Mouse (Mus musculus) C2C12 (cell line): ENCODE results near the gene Arpp21.

Experiments used
- CTCF ChIP-seq: IDR thresholded peaks from one replicate; pipeline ENCODE4 v1.5.1; 2011; ENCODE audit not compliant: control insufficient read depth, insufficient read depth, insufficient read length
- MYOD1 ChIP-seq: IDR thresholded peaks from one replicate; pipeline ENCODE4 v1.6.1; 2011; ENCODE audit warnings: low read depth; ENCODE audit not compliant: control insufficient read depth, insufficient read length
- MYOG ChIP-seq: IDR thresholded peaks from one replicate; pipeline ENCODE4 v1.6.1; 2011; ENCODE audit not compliant: control insufficient read depth, insufficient read length; ENCODE audit errors: extremely low read depth

DNA sequence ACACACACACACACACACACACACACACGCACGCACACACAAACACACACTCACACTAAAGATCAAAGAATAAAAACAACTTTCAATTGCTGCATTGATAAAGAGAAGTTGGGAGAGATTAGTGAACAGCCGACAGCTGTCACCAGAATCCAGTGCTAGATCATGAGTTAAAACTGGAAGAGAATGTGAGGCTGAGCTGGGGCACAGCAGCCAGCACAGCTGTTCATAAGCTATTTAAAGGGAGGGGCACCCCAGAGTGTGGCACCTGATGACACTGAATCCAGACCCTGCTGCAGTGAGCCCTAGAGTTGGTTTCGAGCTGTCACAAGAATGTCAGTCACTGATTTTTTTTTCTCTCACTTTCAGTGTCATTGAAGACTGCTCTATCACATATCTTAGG lies 14.0 kb upstream of the Arpp21 start:
- TF ChIP-seq MYOD1: no peak
- TF ChIP-seq CTCF: no peak
- no peak for TF ChIP-seq MYOG
